Mouse (Mus musculus): ENCODE results near the gene Aen. TPM values are rescaled to one million over a fixed set of nuclear protein-coding genes. Genes with fewer than 3 reads are reported as not detected.

Gene Aen
- polyA plus RNA-seq, 1 experiment, result 9.3 TPM

DNA sequence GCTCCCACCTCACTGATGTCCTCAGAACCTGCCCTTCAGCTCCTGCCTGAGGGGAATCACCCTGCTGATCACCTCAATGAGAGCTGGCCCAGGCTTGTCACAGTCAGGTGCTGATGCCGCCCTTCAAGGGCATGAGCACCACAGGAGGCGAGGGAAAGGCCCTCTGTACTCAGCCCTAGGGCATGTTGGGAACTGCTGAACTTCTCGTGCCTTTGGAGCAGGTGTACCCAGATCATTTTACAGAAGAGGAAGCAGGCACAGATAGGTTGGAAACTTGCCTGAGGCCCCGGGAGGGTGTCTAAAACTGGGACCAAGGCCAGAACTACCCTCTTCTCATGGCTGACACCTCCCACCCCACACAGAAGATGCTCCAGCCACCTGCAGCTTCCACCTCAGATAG is 23.0 kb downstream of the Aen start:
- no peak overlapping the region for H3K4me3 ChIP-seq (ENCODE audit: control insufficient read depth, low read depth, low read length)
- TF ChIP-seq POLR2A (IDR thresholded peaks at IDR 0.05; ENCODE audit: control insufficient read depth, low read depth, low read length) (no peak), CTCF (IDR thresholded peaks at IDR 0.05; ENCODE audit: control insufficient read depth, insufficient read depth, insufficient replicate concordance, low read depth, low read length) (no peak)
- no peaks in the 10 kb centered on the region for H3K36me3 ChIP-seq (ENCODE audit: control insufficient read depth, insufficient read depth, low read length)
- H3K27me3 ChIP-seq (ENCODE audit: control insufficient read depth, insufficient read depth, low read length), result no peaks in the 10 kb centered on the region
- H3K27ac ChIP-seq (ENCODE audit: control insufficient read depth, insufficient read depth, low read depth, low read length), result no peak overlapping the region
- peaks cover 3% of the 10 kb centered on the region; the same call in 1 of the 2 replicates for H3K4me1 ChIP-seq (ENCODE audit: control insufficient read depth, insufficient read depth, low read length)

DNA sequence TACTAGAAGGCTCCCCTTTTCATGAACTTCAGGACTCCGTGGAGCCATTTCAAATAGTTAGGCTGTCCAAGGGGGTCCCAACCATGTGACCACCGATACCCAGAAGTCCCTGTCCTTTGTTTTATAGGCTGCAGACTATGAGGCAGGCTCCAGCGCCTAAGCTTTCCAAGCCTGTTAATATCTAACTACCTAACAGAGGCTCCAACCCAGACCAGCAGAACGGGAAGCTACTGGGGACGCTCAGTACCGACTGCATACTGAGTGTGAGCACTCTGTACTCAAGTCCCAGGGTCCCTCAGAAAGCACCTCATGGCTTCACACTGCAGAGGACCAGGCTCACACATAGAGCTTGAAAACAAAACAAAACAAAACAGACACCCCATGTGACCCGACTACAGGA is 26.9 kb downstream of the Aen start:
- no peaks in the 10 kb centered on the region for H3K27me3 ChIP-seq (ENCODE audit: control insufficient read depth, insufficient read depth, low read length)
- H3K4me3 ChIP-seq (ENCODE audit: control insufficient read depth, low read depth, low read length), result no peak overlapping the region
- H3K27ac ChIP-seq (ENCODE audit: control insufficient read depth, insufficient read depth, low read depth, low read length), result no peak overlapping the region
- TF ChIP-seq POLR2A (IDR thresholded peaks at IDR 0.05; ENCODE audit: control insufficient read depth, low read depth, low read length) (no peak), CTCF (IDR thresholded peaks at IDR 0.05; ENCODE audit: control insufficient read depth, insufficient read depth, insufficient replicate concordance, low read depth, low read length) (no peak)
- no peaks in the 10 kb centered on the region for H3K36me3 ChIP-seq (ENCODE audit: control insufficient read depth, insufficient read depth, low read length)
- H3K4me1 ChIP-seq (ENCODE audit: control insufficient read depth, insufficient read depth, low read length), result no peaks in the 10 kb centered on the region

DNA sequence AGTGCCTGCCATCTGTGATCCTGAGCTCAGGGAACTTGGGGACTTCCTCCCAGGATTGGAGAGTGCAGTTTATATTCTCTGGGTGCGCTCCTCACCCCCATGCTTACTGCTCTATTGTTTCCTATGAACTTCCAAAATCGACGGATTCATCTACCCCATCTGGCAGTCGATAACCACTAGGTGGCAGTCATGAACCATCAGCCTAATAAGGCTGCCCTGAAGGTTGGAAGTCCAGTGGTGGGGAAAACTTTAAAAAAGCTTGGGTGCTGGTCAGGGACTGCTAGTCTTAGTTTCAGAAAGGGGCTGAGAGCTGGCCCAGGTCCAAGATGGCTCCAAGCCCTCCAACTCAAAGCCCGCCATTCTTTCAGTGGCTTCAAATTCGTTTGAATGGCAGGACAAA is 28.6 kb downstream of the Aen start:
- TF ChIP-seq POLR2A (IDR thresholded peaks at IDR 0.05; ENCODE audit: control insufficient read depth, low read depth, low read length) (no peak), CTCF (IDR thresholded peaks at IDR 0.05; ENCODE audit: control insufficient read depth, insufficient read depth, insufficient replicate concordance, low read depth, low read length) (peak; percentile 34; the same call in 1 of the 2 replicates)
- no peaks in the 10 kb centered on the region for H3K36me3 ChIP-seq (ENCODE audit: control insufficient read depth, insufficient read depth, low read length)
- H3K27me3 ChIP-seq (ENCODE audit: control insufficient read depth, insufficient read depth, low read length), result no peaks in the 10 kb centered on the region

GRCm38 (mm10) chr7:78924796-78925195 is 29.1 kb downstream of the Aen start:
- no peak overlapping the region for H3K27ac ChIP-seq (ENCODE audit: control insufficient read depth, insufficient read depth, low read depth, low read length)
- H3K4me3 ChIP-seq (ENCODE audit: control insufficient read depth, low read depth, low read length), result no peak overlapping the region
- H3K27me3 ChIP-seq (ENCODE audit: control insufficient read depth, insufficient read depth, low read length), result no peaks in the 10 kb centered on the region
- TF ChIP-seq POLR2A (IDR thresholded peaks at IDR 0.05; ENCODE audit: control insufficient read depth, low read depth, low read length) (no peak), CTCF (IDR thresholded peaks at IDR 0.05; ENCODE audit: control insufficient read depth, insufficient read depth, insufficient replicate concordance, low read depth, low read length) (no peak)
- H3K36me3 ChIP-seq (ENCODE audit: control insufficient read depth, insufficient read depth, low read length), result no peaks in the 10 kb centered on the region
- H3K4me1 ChIP-seq (ENCODE audit: control insufficient read depth, insufficient read depth, low read length), result no peaks in the 10 kb centered on the region

More for the DNA sequence above, 28.6 kb downstream of the Aen start:
- Histone ChIP-seq H3K4me1 (ENCODE audit: control insufficient read depth, insufficient read depth, low read length) (no peaks in the 10 kb centered on the region), H3K4me3 (ENCODE audit: control insufficient read depth, low read depth, low read length) (no peak overlapping the region), H3K27ac (ENCODE audit: control insufficient read depth, insufficient read depth, low read depth, low read length) (no peak overlapping the region)

- Histone ChIP-seq H3K36me3 (ENCODE audit: control insufficient read depth, insufficient read depth, low read length) (no peaks in the 10 kb centered on the region), H3K4me1 (ENCODE audit: control insufficient read depth, insufficient read depth, low read length) (no peaks in the 10 kb centered on the region), H3K27ac (ENCODE audit: control insufficient read depth, insufficient read depth, low read depth, low read length) (no peak overlapping the region), H3K27me3 (ENCODE audit: control insufficient read depth, insufficient read depth, low read length) (no peaks in the 10 kb centered on the region), H3K4me3 (ENCODE audit: control insufficient read depth, low read depth, low read length) (no peak overlapping the region)
- TF ChIP-seq CTCF (IDR thresholded peaks at IDR 0.05; ENCODE audit: control insufficient read depth, insufficient read depth, insufficient replicate concordance, low read depth, low read length) (no peak), POLR2A (IDR thresholded peaks at IDR 0.05; ENCODE audit: control insufficient read depth, low read depth, low read length) (no peak)
These were observed 30.0 kb downstream of the Aen start for GRCm38 (mm10) chr7:78925680-78926079.

DNA sequence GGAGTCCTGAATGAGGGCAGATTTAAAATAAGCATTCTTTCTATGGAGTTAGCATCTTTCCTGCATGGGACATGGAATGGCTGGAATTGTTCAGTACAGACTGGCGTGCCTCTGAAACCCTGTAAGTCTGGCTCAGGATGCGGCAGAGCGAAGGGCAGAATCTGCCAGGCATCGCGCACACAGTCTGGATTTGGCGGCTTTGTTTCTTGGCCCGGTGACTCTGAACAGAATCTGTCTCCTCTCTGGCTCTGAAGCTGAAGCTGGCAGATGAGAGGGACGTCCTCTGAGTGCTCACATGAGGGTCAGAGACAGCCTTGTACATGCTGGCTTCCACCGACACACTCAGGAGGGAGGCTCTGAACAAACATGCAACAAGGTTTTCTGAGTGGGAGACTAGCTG is 30.5 kb downstream of the Aen start:
- Histone ChIP-seq H3K4me1 (ENCODE audit: control insufficient read depth, insufficient read depth, low read length) (no peaks in the 10 kb centered on the region), H3K36me3 (ENCODE audit: control insufficient read depth, insufficient read depth, low read length) (no peaks in the 10 kb centered on the region), H3K4me3 (ENCODE audit: control insufficient read depth, low read depth, low read length) (no peak overlapping the region), H3K27me3 (ENCODE audit: control insufficient read depth, insufficient read depth, low read length) (no peaks in the 10 kb centered on the region), H3K27ac (ENCODE audit: control insufficient read depth, insufficient read depth, low read depth, low read length) (no peak overlapping the region)
- TF ChIP-seq POLR2A (IDR thresholded peaks at IDR 0.05; ENCODE audit: control insufficient read depth, low read depth, low read length), result no peak
- TF ChIP-seq CTCF (IDR thresholded peaks at IDR 0.05; ENCODE audit: control insufficient read depth, insufficient read depth, insufficient replicate concordance, low read depth, low read length), result no peak

- no peak overlapping the region for H3K4me3 ChIP-seq (ENCODE audit: control insufficient read depth, low read depth, low read length)
- no peaks in the 10 kb centered on the region for H3K27me3 ChIP-seq (ENCODE audit: control insufficient read depth, insufficient read depth, low read length)
- TF ChIP-seq CTCF (IDR thresholded peaks at IDR 0.05; ENCODE audit: control insufficient read depth, insufficient read depth, insufficient replicate concordance, low read depth, low read length) (no peak), POLR2A (IDR thresholded peaks at IDR 0.05; ENCODE audit: control insufficient read depth, low read depth, low read length) (no peak)
- H3K27ac ChIP-seq (ENCODE audit: control insufficient read depth, insufficient read depth, low read depth, low read length), result no peak overlapping the region
- H3K4me1 ChIP-seq (ENCODE audit: control insufficient read depth, insufficient read depth, low read length), result no peaks in the 10 kb centered on the region
- no peaks in the 10 kb centered on the region for H3K36me3 ChIP-seq (ENCODE audit: control insufficient read depth, insufficient read depth, low read length)
These were observed 31.6 kb downstream of the Aen start for GRCm38 (mm10) chr7:78927266-78927665.
